Mouse (Mus musculus): ENCODE results near the gene Ncoa1.

- no peak for TF ChIP-seq POLR2A (IDR thresholded peaks at IDR 0.05; ENCODE audit: insufficient read depth, low read depth, low read length)
- no peak for TF ChIP-seq EP300 (IDR thresholded peaks at IDR 0.05; ENCODE audit: insufficient read depth, low read depth, low read length)
- peak; percentile 34 for TF ChIP-seq CTCF (IDR thresholded peaks at IDR 0.05)
These were observed 16.0 kb downstream of the Ncoa1 start for GRCm38 (mm10) chr12:4460990-4461389.

Data from heart, adult 2 months (tissue).